Mouse (Mus musculus) lung, adult 2 months (tissue): ENCODE results near the gene Svs1.

ENCODE experiments used
- CTCF ChIP-seq: fragments of 200-500 bp; IDR thresholded peaks from 2 replicates; pipeline ENCODE4 v1.5.1; 2011; ENCODE audit warnings: mild to moderate bottlenecking, low read length, control low read depth; ENCODE audit not compliant: insufficient read depth
- POLR2A ChIP-seq: fragments of 200-500 bp; IDR thresholded peaks from 2 replicates; pipeline ENCODE4 v1.6.1; 2011; ENCODE audit warnings: low read depth, mild to moderate bottlenecking, control low read depth, low read length, borderline replicate concordance; ENCODE audit errors: extremely low read depth

- TF ChIP-seq CTCF: no peak
- no peak for TF ChIP-seq POLR2A
These were observed 41.4 kb downstream of the Svs1 start for GRCm38 (mm10) chr6:49028019-49028418.
